Mouse (Mus musculus) forebrain, embryonic 12.5 days (tissue): ENCODE data around the gene Fam155a. TPM values are rescaled to one million over a fixed set of nuclear protein-coding genes. Genes with fewer than 3 reads are reported as not detected.

ENCODE experiments used
- ATAC-seq: fragments of 200-750 bp; cut with Nextera tagmentation; 2 replicates; pipeline ENCODE4 v1.8.0; 2017; ENCODE audit warnings: moderate TSS enrichment; ENCODE audit not compliant: low FRiP score
- H3K27ac ChIP-seq: fragments of 300-500 bp; sonication (generic); 2 replicates; pipeline ENCODE4 v1.5.1; 2016; ENCODE audit warnings: mild to moderate bottlenecking
- H3K27me3 ChIP-seq: fragments of 300-500 bp; sonication (generic); 2 replicates; pipeline ENCODE4 v1.6.1; 2016; ENCODE audit warnings: mild to moderate bottlenecking
- H3K36me3 ChIP-seq: fragments of 300-500 bp; sonication (generic); replicated peaks from 2 replicates; pipeline ENCODE4 v1.6.1; 2016; ENCODE audit warnings: mild to moderate bottlenecking
- H3K4me1 ChIP-seq: fragments of 300-500 bp; sonication (generic); 2 replicates; pipeline ENCODE4 v1.6.1; 2016
- H3K4me2 ChIP-seq: fragments of 300-500 bp; sonication (generic); 2 replicates; pipeline ENCODE4 v1.6.1; 2016; ENCODE audit warnings: mild to moderate bottlenecking, moderate library complexity
- H3K4me3 ChIP-seq: fragments of 300-500 bp; sonication (generic); replicated peaks from 2 replicates; pipeline ENCODE4 v1.5.1; 2016; ENCODE audit warnings: mild to moderate bottlenecking
- H3K9ac ChIP-seq: fragments of 300-500 bp; sonication (generic); 2 replicates; pipeline ENCODE4 v1.6.1; 2016; ENCODE audit warnings: mild to moderate bottlenecking
- H3K9me3 ChIP-seq: fragments of 300-500 bp; sonication (generic); 2 replicates; pipeline ENCODE4 v1.6.1; 2016
- WGBS: fragments of 180-500 bp; shearing (Covaris S2); methylation state at CpG from one replicate; pipeline ENCODE4 v1.1.7; 2016; 5-methylcytosine and 5-hydroxymethylcytosine counted together
- polyA plus RNA-seq: library from polyadenylated mRNA; unstranded; fragments of >200 nt; fragmentation: Nextera tagmentation; extraction: Ambion mirVana; gene quantifications from 2 replicates; pipeline ENCODE4 v1.2.1, GENCODE M21; 2016

The Fam155a gene
- polyA plus RNA-seq, 1 experiment from 2014 or later = 5.2 TPM

GRCm38 (mm10) chr8:9638162-9638561, 132.8 kb downstream of the Fam155a start:
- ATAC-seq = no peak
- Histone ChIP-seq H3K4me3 (no peak overlapping the region), H3K9me3 (no peaks in the 10 kb centered on the region), H3K27ac (no peak overlapping the region), H3K9ac (no peak overlapping the region), H3K36me3 (no peaks in the 10 kb centered on the region), H3K4me2 (no peak overlapping the region), H3K27me3 (no peaks in the 10 kb centered on the region), H3K4me1 (no peaks in the 10 kb centered on the region)
- WGBS = 79% methylated on average over 2 of the region's 2 CpGs

DNA sequence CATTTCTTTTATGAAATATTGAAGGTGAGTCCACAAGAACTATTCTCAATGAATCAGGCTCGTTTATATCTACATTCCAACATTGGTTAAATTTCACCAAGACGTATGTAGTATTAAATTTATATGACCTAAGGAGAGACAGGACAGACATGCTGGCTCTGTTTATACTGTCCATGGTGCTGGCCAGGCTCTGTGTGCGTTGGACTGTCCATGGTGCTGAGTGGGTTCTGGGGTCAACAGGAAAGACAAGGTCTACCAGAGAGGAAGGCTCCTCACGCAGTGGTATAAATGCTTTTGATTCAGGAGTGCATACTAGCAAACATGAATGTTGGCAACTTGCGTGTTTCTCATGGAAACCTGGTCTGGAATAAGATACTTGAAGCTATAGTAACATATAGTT, 135.7 kb downstream of the Fam155a start:
- Histone ChIP-seq H3K9me3 (no peaks in the 10 kb centered on the region), H3K4me2 (no peak overlapping the region), H3K27me3 (no peaks in the 10 kb centered on the region), H3K27ac (no peak overlapping the region), H3K9ac (no peak overlapping the region), H3K4me1 (no peaks in the 10 kb centered on the region), H3K4me3 (no peak overlapping the region), H3K36me3 (no peaks in the 10 kb centered on the region)
- 86% methylated on average over 5 of the region's 5 CpGs for WGBS
- no peak for ATAC-seq

DNA sequence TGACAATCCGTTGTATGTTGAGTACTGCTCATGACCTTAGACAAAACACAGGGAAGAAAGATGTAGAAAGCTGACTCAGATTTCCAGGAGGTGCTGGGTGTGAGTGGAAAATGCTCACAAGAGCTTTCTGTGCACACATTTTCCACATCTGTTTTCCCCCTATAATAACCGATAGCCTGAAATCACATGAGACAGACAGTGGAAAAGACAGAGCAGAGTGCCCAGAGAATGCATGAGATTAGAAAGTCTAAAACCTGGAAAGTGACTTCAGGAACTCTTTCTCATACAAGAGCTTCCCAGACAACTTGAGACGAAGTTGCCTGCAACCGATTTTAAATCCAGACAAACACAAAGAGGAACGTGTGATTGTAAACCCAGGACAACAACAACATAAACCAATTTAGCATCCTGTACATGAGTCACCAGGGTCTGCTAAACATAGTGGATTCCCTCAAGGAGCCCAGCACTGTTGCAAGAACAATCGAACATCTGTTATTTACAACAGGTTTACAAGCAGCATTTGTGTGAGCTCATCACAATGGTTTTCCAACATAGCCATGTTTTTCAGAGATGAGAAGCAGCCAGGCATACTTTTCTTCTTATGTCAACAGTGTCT, 163.8 kb downstream of the Fam155a start:
- H3K9me3 ChIP-seq = no peaks in the 10 kb centered on the region
- no peak overlapping the region for H3K4me2 ChIP-seq
- H3K27me3 ChIP-seq = no peaks in the 10 kb centered on the region
- no peaks in the 10 kb centered on the region for H3K36me3 ChIP-seq
- H3K9ac ChIP-seq = no peak overlapping the region
- no peak overlapping the region for H3K27ac ChIP-seq
- no peaks in the 10 kb centered on the region for H3K4me1 ChIP-seq
- 87% methylated on average over 6 of the region's 6 CpGs for WGBS
- no peak overlapping the region for H3K4me3 ChIP-seq
- no peak for ATAC-seq

GRCm38 (mm10) chr8:9596003-9596402, 175.0 kb downstream of the Fam155a start:
- Histone ChIP-seq H3K36me3 (no peaks in the 10 kb centered on the region), H3K9me3 (no peaks in the 10 kb centered on the region), H3K9ac (no peak overlapping the region), H3K4me2 (no peak overlapping the region), H3K4me1 (no peaks in the 10 kb centered on the region), H3K4me3 (no peak overlapping the region), H3K27me3 (no peaks in the 10 kb centered on the region), H3K27ac (no peak overlapping the region)
- WGBS = 75% methylated on average over 3 of the region's 3 CpGs
- ATAC-seq = no peak

DNA sequence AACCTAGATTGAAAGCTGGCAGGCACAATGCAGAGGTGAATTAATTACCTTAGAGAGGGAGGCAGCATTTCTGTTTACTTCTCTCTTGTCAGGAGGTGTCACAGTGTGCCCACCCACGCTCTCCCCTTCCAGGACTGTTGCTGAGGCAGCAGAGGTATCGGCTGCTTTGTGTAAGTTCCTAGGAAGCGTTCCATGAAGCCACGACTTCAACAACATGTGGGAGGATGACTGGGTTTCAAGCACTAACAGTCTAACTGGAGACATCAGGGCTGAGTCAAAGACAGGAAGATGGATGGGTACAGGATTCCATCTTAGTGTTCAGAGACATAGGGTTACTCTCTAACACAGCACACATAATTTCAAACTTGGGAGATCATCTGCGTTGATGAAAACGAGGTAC, 189.1 kb downstream of the Fam155a start:
- H3K27me3 ChIP-seq = no peaks in the 10 kb centered on the region
- H3K9ac ChIP-seq = no peak overlapping the region
- H3K36me3 ChIP-seq = no peaks in the 10 kb centered on the region
- no peak overlapping the region for H3K27ac ChIP-seq
- 77% methylated on average over 6 of the region's 6 CpGs for WGBS
- no peak for ATAC-seq
- no peaks in the 10 kb centered on the region for H3K4me1 ChIP-seq
- H3K4me2 ChIP-seq = no peak overlapping the region
- no peaks in the 10 kb centered on the region for H3K9me3 ChIP-seq
- no peak overlapping the region for H3K4me3 ChIP-seq

DNA sequence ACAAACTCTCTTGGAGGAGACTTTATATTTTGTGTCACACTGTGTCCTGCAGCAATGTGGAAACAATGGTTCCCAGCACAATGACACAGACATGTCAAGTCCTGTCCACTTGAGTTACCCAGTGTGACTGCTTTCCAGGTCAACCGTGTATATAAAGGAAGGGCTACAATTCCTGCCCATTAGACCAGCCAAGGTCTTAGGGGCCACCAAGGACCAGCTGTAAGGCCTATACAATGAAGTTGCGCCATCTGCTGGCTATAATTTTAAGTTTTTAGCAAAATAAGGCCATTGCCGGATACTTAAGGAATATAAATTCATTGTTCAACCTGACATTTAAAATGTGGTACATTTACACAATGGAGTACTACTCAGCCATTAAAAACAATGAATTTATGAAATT, 190.8 kb downstream of the Fam155a start:
- no peak overlapping the region for H3K27ac ChIP-seq
- H3K9me3 ChIP-seq = no peaks in the 10 kb centered on the region
- H3K4me2 ChIP-seq = no peak overlapping the region
- ATAC-seq = no peak
- no peaks in the 10 kb centered on the region for H3K4me1 ChIP-seq
- no peak overlapping the region for H3K9ac ChIP-seq
- 26% methylated on average over 3 of the region's 3 CpGs for WGBS
- no peak overlapping the region for H3K4me3 ChIP-seq
- H3K27me3 ChIP-seq = no peaks in the 10 kb centered on the region
- no peaks in the 10 kb centered on the region for H3K36me3 ChIP-seq

GRCm38 (mm10) chr8:9571977-9572376, 199.0 kb downstream of the Fam155a start:
- no peaks in the 10 kb centered on the region for H3K4me1 ChIP-seq
- WGBS = 80% methylated on average over 2 of the region's 2 CpGs
- H3K36me3 ChIP-seq = no peaks in the 10 kb centered on the region
- H3K27me3 ChIP-seq = no peaks in the 10 kb centered on the region
- no peak overlapping the region for H3K27ac ChIP-seq
- H3K9ac ChIP-seq = no peak overlapping the region
- no peak for ATAC-seq
- no peaks in the 10 kb centered on the region for H3K9me3 ChIP-seq
- H3K4me2 ChIP-seq = no peak overlapping the region
- no peak overlapping the region for H3K4me3 ChIP-seq

GRCm38 (mm10) chr8:9569516-9570170, 201.3 kb downstream of the Fam155a start:
- Histone ChIP-seq H3K27me3 (no peaks in the 10 kb centered on the region), H3K9me3 (no peaks in the 10 kb centered on the region), H3K27ac (no peak overlapping the region), H3K9ac (no peak overlapping the region), H3K36me3 (no peaks in the 10 kb centered on the region), H3K4me1 (no peaks in the 10 kb centered on the region), H3K4me3 (no peak overlapping the region), H3K4me2 (no peak overlapping the region)
- WGBS = 78% methylated on average over 4 of the region's 4 CpGs
- no peak for ATAC-seq

GRCm38 (mm10) chr8:9549199-9549598, 221.8 kb downstream of the Fam155a start:
- ATAC-seq = no peak
- H3K4me2 ChIP-seq = no peak overlapping the region
- H3K36me3 ChIP-seq = no peaks in the 10 kb centered on the region
- H3K4me1 ChIP-seq = peaks cover 12% of the 10 kb centered on the region; the same call in 1 of the 2 replicates
- H3K27ac ChIP-seq = no peak overlapping the region
- H3K9me3 ChIP-seq = no peaks in the 10 kb centered on the region
- H3K4me3 ChIP-seq = no peak overlapping the region
- no peaks in the 10 kb centered on the region for H3K27me3 ChIP-seq
- 87% methylated on average over 3 of the region's 3 CpGs for WGBS
- H3K9ac ChIP-seq = no peak overlapping the region

GRCm38 (mm10) chr8:9547558-9547954, 223.4 kb downstream of the Fam155a start:
- WGBS = 71% methylated on average over 2 of the region's 2 CpGs
- ATAC-seq = no peak

DNA sequence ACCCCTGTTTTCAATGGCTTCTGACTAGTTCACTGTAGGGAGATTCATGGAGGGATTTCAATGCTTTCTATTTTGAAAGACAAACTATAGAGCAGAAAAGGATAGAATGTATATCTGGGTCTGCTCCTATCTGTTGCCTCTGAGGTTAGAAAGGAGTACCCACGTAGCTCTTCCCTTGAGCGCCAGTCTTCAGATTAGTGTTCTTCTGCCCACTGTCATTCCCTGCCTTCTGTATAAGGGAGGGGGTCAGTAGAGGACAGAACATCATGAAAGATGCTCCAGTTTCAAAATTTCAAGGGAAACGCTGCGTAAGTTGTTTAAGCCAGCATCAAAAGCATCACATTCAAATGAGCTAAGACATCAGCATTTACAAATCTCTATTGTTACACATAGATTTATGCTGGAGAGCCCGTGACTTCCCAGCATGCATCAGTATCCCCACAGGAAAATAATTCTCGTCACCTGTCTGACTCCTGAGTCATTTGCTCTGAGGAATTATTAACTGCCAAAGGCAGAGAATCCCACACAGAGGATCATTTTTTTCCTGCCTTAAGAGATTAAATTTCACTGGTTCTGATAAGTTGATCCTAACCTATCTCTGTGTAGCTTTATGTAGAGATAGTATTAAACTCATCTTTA, 223.9 kb downstream of the Fam155a start:
- Histone ChIP-seq H3K4me1 (peaks cover 12% of the 10 kb centered on the region; the same call in 1 of the 2 replicates), H3K4me3 (no peak overlapping the region), H3K36me3 (no peaks in the 10 kb centered on the region), H3K27me3 (no peaks in the 10 kb centered on the region), H3K4me2 (no peak overlapping the region), H3K27ac (no peak overlapping the region), H3K9me3 (no peaks in the 10 kb centered on the region), H3K9ac (no peak overlapping the region)
- ATAC-seq = no peak
- 81% methylated on average over 6 of the region's 6 CpGs for WGBS

More at GRCm38 (mm10) chr8:9547558-9547954, 223.4 kb downstream of the Fam155a start:
- no peaks in the 10 kb centered on the region for H3K36me3 ChIP-seq
- H3K9ac ChIP-seq = no peak overlapping the region
- peaks cover 12% of the 10 kb centered on the region; the same call in 1 of the 2 replicates for H3K4me1 ChIP-seq
- no peak overlapping the region for H3K4me3 ChIP-seq
- H3K9me3 ChIP-seq = no peaks in the 10 kb centered on the region
- no peak overlapping the region for H3K4me2 ChIP-seq
- no peak overlapping the region for H3K27ac ChIP-seq
- H3K27me3 ChIP-seq = no peaks in the 10 kb centered on the region

GRCm38 (mm10) chr8:9546429-9546828, 224.5 kb downstream of the Fam155a start:
- no peak for ATAC-seq
- no peak overlapping the region for H3K4me3 ChIP-seq
- H3K4me2 ChIP-seq = no peak overlapping the region
- H3K4me1 ChIP-seq = peaks cover 12% of the 10 kb centered on the region; the same call in 1 of the 2 replicates
- no peaks in the 10 kb centered on the region for H3K36me3 ChIP-seq
- H3K9me3 ChIP-seq = no peaks in the 10 kb centered on the region
- no peak overlapping the region for H3K27ac ChIP-seq
- H3K27me3 ChIP-seq = no peaks in the 10 kb centered on the region
- no peak overlapping the region for H3K9ac ChIP-seq
- 82% methylated on average over 6 of the region's 6 CpGs for WGBS

DNA sequence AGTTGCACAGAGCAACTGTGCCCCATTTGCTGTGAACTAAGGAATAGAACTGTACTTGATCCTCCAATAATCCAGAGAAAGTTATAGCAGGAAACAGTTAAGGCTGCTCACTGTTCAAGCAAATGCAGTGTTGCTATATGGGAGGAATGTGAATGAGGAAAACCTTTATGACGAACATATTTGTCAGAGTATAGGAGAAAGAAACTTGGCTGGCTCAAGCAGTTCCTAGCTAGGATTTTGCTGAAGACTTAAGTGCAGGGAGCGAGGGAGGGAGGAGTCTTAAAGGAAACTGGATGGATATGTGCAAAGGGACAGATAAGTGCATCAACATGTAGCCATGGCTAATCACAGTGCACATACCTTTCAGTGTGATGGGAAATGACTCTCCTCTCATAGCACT, 225.3 kb downstream of the Fam155a start:
- 79% methylated on average over 2 of the region's 2 CpGs for WGBS
- H3K4me1 ChIP-seq = peaks cover 12% of the 10 kb centered on the region; the same call in 1 of the 2 replicates
- no peaks in the 10 kb centered on the region for H3K9me3 ChIP-seq
- no peak overlapping the region for H3K4me2 ChIP-seq
- no peak overlapping the region for H3K27ac ChIP-seq
- no peak overlapping the region for H3K9ac ChIP-seq
- H3K4me3 ChIP-seq = no peak overlapping the region
- H3K27me3 ChIP-seq = no peaks in the 10 kb centered on the region
- no peaks in the 10 kb centered on the region for H3K36me3 ChIP-seq
- ATAC-seq = no peak
